Mouse (Mus musculus) frontal cortex, postnatal 14 days (tissue): Measurements from ENCODE around the gene Clptm1.
"Not testable (repeated sequence)": the region's sequence is repeated elsewhere in the genome, so short reads cannot be mapped to it uniquely, and the experiment has no call there.

ENCODE experiments used
- DNase-seq, 2 experiments: peaks; one replicate each; pipeline ENCODE4 v3.0.0; 2022; ENCODE audit warnings: low spot score in 2 of 2

The Clptm1 gene

DNA sequence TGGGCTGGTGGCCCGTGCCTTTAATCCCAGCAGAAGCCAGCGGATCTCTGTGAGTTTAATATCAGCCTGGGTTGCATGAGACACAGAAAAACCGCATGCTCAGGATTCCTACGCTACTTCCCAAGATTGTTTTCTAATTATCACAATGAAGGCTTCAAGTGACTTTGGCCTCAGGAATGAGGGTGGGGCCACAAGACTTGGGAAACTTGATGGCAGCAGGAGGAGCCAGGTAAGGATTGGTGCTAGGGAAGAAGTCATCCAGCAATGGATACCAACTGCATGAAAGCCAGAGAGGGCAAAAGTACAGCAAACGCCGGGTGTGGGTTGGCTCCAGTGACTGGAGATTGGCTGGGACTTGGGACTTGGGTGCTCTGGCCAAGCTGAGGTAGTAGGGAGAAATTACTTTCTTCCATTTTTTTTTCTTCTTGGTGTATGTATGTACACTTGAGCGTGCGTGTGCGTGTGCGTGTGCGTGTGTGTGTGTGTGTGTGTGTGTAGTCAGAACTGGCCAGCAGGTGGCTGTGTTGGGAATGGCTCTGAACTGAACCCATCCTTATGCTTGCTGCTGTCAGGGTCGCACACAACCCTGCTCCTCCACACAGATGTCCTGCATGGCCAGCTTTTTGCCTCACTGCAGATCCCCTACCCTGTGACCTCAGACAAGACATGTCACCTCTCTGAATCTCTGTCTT lies 55.0 kb downstream of the Clptm1 start:
- DNase-seq: no peak

DNA sequence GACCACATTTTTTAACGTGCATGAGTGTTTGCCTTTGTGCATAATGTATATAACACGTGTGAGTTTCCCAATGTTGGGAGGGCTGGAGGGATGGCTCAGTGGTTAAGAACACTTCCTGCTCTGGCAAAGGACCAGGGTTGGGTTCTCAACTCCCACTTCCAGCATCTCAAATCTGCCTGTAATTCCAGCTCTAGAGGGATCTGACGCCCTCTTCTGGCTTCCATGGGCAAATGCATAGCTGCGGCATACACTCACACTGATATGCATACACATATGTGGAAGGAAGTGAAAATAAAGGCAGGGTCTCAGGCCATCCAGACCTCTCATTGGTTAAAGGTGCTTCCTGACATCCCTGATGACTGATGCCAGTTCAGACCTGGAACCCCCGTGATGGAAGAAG lies 57.5 kb downstream of the Clptm1 start:
- no peak for DNase-seq

DNA sequence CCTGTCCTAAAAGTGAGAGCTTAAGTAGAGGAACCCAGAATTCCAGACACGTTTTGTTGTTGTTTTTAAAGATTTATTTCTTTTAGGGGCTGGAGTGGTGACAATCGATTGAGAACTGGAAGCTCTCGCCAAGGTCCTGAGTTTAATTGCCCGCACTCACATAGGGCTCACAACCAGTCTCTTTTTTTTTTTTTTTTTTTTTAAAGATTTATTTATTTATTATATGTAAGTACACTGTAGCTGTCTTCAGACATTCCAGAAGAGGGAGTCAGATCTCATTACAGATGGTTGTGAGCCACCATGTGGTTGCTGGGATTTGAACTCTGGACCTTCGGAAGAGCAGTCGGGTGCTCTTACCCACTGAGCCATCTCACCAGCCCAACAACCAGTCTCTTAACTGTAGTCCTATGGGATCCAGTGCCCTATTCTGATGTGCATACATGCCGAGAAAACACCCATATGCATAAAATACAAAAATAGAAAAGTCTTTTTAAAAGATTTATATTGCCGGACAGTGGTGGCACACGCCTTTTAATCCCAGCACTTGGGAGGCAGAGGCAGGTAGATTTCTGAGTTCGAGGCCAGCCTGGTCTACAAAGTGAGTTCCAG lies 60.1 kb downstream of the Clptm1 start:
- not testable (repeated sequence) for DNase-seq

DNA sequence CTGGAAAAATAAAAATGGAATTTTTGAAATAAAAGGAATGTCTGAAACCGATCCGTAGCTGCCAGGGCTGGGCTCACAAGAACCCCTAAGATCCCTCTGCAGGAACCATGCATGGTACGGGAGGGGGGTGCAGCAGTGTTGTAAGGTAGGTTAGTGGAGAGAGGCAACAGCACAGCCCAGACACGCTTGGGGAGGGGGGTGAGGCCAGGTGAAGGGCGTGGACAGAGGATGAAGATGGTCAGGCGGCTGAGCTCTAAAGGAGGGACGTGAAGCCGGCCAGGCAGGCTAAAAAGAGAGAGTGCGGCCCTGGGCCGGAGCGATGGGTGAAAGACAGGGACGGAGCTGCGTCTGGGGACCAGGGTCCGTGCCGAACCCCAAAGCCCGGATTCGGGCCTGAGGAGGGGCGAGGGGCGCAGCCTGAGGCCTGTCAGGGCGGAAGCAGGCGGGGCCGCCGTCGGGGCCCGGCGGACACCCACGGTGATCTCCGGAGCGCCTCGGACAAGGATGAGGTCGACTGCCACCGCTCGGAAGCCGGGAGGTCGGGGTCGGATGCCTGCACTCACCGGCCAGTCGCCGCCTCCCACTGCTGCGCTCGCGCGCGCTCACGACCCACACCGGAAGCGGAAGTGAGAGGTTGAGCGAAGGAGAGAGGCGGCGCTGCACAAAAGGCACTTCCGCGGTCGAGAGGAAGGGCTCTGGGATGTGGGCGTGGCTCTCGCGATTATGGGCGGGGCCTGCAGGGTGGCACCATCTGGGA lies 60.8 kb downstream of the Clptm1 start, which contains the start of gene Clasrp:
Gene Clasrp (minus strand): TSS at position 638 of the 757 bp plus-strand sequence.
- DNase-seq: peak; percentile 90 to 94

DNA sequence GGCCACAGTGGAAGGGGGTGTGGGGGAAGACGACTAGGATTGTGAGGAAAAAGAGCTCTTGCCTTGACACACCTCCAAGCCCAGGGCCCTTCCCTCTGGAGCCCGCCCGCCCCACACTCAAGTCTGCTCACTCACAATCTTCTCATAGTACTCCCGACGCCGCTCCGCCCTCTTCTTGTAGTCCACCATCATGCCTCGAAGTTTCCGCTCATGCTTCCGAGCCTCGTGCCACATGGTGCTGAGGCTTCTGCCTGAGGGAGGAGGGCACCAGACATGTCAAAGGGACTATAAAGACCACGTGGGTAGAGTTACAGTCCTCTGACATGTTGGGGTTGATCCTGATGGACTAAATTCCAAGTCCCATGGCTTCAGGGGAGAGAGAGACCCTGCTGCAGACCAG lies 61.8 kb downstream of the Clptm1 start:
- DNase-seq: no peak

DNA sequence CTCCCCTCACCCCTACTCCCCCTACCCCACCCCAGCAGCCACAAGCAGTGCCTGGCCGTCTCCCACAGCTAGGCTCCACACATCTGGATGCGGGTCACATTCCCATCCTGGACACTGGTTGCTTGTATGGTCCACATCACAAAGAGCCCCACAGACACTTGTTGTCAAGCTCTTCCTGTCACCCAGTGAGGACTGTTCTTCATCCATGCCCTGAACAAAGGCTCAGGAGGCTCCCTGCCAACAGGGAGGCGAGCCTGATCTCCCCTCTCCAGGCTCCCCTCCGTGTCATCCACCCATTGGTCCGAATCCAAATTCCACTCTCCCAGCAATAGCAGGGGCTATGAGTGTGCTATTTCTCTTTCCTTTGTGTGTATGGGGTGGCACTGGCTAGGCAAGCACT lies 64.3 kb downstream of the Clptm1 start:
- no peak for DNase-seq

DNA sequence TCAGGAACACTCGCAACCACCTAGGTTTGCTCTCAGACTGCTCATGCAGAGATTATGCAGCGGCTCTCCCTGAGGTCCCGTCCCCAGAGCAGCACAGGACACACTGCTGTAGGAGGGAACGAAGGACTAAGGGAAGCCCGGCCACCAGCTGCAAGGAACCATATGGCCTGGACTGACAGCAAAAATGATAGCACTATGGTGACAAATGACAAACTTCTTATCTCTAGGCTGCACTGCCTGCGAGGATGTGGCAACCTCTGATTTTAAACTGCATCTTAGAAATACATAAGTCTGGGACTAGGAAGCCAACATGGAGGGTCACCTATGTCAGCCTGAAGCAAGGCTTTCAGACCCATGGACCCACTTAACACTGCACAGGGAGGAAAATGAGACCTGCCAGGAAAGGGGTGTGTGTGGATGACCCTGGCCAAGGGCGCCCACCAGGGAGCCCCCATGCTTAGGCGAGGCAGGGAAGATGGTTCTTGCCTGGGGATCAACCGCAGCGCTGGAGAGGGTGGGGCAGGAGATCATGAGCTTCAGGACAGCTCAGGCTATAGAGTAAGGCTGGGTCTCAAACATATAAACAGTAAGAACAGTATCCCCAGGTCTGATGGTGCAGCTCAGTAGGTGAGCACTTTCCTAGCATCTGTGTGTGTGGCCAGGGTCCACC lies 71.6 kb downstream of the Clptm1 start:
- DNase-seq: no peak

DNA sequence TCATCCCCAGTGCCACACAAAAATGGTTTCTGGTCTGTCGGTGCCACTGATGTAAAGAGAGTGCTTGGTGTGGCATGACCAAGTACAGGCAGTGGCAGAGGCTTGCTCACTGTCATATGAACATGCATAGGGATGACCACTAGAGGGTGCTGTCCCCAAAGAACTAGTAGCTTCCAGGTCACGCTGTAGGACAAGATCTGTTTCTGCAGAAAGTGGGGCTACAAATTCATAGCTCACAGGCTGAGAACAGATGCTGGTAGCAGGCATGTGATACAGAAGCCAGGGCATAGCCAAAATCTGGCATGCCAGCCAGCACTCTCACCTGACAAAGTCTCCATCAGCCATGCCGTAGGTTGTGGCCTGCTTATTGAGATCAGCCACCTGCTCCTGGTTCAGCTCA lies 74.9 kb downstream of the Clptm1 start:
- peak; percentile 43 to 50 for DNase-seq

DNA sequence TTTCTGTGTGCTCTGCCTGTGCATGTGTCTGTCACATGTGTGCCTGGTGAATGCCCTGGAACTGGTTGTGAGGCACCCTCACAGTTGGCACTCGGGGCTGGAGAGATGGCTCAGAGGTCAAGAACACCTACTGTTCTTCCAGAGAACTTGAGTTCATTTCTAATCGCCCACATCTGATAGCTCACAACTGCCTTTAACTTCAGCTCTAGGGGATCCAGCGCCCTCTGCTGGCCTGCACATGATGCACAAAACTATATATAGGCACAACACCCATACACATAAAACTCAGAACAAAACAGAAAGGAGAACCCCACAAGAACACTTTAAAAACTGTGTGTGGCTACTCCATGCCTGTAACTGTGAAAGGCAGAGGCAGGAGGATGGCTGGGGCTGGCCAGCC lies 75.6 kb downstream of the Clptm1 start:
- DNase-seq: no peak

DNA sequence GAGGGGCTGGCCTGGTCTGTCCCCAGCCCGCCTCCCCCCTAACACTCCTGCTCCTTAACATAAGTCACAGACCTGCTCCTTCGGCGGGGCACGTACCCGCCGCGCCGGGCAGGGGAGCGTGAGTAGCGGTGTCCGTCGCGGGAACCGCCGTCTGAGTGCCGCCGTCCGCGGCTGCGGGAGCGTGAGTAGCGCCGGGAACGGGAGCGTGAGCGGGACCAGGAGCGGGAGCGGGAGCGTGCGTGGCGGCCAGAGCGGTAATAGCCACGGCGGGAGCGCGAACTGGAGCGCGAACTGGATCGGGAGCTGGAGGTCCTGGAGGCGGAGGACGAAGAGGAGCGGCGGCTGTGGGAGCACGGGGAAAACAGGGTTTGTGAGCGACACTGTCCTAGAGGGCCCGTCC lies 78.6 kb downstream of the Clptm1 start:
- DNase-seq: no peak
